Mouse (Mus musculus): Measurements from ENCODE around the gene Bcam. TPM values are rescaled to one million over a fixed set of nuclear protein-coding genes. Genes with fewer than 3 reads are reported as not detected.

Bcam gene
- polyA plus RNA-seq, 1 experiment = 237 TPM

DNA sequence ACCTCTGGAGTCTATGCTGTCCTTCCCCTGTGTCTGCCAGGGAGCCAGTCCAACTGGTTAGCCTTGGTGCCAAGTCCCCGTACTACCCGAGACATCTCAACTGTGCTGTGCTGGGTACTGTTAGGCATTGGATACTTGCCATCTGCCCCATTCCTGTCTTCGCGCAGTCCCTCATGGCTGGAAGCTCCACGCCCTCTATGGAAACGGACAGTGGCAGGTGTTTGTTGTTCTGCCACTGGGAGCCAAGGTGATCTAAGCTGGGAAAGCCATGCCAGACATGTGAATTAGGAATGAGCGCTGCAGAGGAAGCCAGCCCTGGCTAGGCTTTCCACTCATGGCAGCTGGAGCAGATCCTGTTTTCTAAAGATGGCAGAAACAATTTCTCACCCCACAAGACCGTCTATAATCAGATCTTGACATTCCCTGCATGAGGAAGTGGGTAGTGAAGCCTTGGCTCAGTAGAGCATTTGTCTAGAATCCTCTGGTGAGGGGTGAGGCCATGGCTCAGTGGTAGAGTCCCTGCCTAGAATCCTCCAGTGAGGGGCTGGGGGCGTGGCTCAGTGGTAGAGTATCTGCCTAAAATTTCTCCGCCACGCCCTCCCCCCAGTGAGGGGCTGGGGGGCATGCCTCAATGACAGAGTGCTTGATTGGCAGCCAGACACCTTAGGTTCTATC lies 6.4 kb upstream of the Bcam start:
- H3K36me3 ChIP-seq (ENCODE audit: control insufficient read depth, insufficient read depth, low read length) = no peaks in the 10 kb centered on the region
- H3K4me1 ChIP-seq (ENCODE audit: control insufficient read depth, insufficient read depth, low read length) = no peaks in the 10 kb centered on the region
- H3K4me3 ChIP-seq (ENCODE audit: insufficient read depth, low read depth, low read length) = no peak overlapping the region
- DNase-seq = no peak
- no peaks in the 10 kb centered on the region for H3K27me3 ChIP-seq (replicated peaks; ENCODE audit: control insufficient read depth, insufficient read depth, low read length)
- no peak overlapping the region for H3K27ac ChIP-seq (ENCODE audit: insufficient read depth, low read depth, low read length)
- no peak for TF ChIP-seq POLR2A (IDR thresholded peaks at IDR 0.05; ENCODE audit: low read depth, low read length)
- TF ChIP-seq CTCF (conservative IDR thresholded peaks at IDR 0.05; ENCODE audit: insufficient read depth, insufficient read length, low read depth, low read length) = no peak
- 75% methylated on average over 11 of the region's 11 CpGs for WGBS

DNA sequence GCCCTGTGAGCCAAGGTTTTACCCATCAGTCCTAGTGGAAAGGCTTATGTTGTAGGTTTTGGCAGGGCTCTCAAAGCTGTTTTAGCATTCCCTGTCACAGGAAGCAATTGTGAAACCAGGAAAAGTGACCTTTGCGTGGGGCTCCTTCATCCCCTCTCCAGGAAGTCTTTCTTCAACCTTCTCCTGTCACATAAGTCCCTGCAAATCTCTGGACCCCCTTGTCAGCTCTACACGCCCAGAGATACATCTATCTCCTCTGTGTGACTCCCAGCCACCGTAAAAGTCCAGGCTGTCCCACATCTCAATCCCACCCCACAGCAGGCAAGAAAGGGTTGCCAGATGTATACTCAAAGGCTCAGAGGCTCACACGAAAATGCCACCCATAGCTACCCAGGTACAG lies 866 bp upstream of the Bcam start:
- H3K27ac ChIP-seq (ENCODE audit: insufficient read depth, low read depth, low read length) = peak overlapping the region; percentile 2; the same call in 1 of the 2 replicates

DNA sequence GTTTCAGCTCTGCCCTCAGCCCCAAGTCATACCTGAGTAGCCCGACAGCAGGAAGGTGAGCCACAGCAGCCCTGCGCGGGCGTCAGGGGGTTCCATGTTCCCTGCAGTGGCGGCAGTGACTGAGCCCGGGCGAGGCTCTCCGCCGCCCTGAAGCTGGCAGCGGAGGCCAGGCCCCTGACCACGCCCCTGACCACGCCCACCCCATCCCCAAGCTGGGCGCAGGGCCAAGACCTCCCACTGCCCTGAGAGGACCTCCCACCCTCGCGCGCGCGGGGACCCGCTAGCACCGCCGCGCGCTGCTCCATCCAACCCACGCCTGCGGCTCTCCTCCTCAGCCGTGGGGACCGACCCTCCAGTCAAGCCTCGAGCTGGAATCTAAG lies 451 bp downstream of the Bcam start:
- TF ChIP-seq CTCF (conservative IDR thresholded peaks at IDR 0.05; ENCODE audit: insufficient read depth, insufficient read length, low read depth, low read length) = no peak
- TF ChIP-seq POLR2A (IDR thresholded peaks at IDR 0.05; ENCODE audit: low read depth, low read length) = peak; percentile 69
- under 1% methylated on average over 28 of the region's 28 CpGs for WGBS
- Histone ChIP-seq H3K27ac (ENCODE audit: insufficient read depth, low read depth, low read length) (peak overlapping the region; percentile 76), H3K4me1 (ENCODE audit: control insufficient read depth, insufficient read depth, low read length) (peaks cover 7% of the 10 kb centered on the region; the same call in 1 of the 2 replicates), H3K27me3 (replicated peaks; ENCODE audit: control insufficient read depth, insufficient read depth, low read length) (no peaks in the 10 kb centered on the region), H3K4me3 (ENCODE audit: insufficient read depth, low read depth, low read length) (peak overlapping the region; percentile 75), H3K36me3 (ENCODE audit: control insufficient read depth, insufficient read depth, low read length) (no peaks in the 10 kb centered on the region)
- DNase-seq = peak; percentile 94

More for the DNA sequence above, 866 bp upstream of the Bcam start:
- H3K27me3 ChIP-seq (replicated peaks; ENCODE audit: control insufficient read depth, insufficient read depth, low read length) = no peaks in the 10 kb centered on the region
- no peaks in the 10 kb centered on the region for H3K36me3 ChIP-seq (ENCODE audit: control insufficient read depth, insufficient read depth, low read length)
- peaks cover 7% of the 10 kb centered on the region; the same call in 1 of the 2 replicates for H3K4me1 ChIP-seq (ENCODE audit: control insufficient read depth, insufficient read depth, low read length)
- no peak for DNase-seq
- H3K4me3 ChIP-seq (ENCODE audit: insufficient read depth, low read depth, low read length) = no peak overlapping the region
- 72% methylated on average over 4 of the region's 4 CpGs for WGBS
- no peak for TF ChIP-seq POLR2A (IDR thresholded peaks at IDR 0.05; ENCODE audit: low read depth, low read length)
- TF ChIP-seq CTCF (conservative IDR thresholded peaks at IDR 0.05; ENCODE audit: insufficient read depth, insufficient read length, low read depth, low read length) = no peak

DNA sequence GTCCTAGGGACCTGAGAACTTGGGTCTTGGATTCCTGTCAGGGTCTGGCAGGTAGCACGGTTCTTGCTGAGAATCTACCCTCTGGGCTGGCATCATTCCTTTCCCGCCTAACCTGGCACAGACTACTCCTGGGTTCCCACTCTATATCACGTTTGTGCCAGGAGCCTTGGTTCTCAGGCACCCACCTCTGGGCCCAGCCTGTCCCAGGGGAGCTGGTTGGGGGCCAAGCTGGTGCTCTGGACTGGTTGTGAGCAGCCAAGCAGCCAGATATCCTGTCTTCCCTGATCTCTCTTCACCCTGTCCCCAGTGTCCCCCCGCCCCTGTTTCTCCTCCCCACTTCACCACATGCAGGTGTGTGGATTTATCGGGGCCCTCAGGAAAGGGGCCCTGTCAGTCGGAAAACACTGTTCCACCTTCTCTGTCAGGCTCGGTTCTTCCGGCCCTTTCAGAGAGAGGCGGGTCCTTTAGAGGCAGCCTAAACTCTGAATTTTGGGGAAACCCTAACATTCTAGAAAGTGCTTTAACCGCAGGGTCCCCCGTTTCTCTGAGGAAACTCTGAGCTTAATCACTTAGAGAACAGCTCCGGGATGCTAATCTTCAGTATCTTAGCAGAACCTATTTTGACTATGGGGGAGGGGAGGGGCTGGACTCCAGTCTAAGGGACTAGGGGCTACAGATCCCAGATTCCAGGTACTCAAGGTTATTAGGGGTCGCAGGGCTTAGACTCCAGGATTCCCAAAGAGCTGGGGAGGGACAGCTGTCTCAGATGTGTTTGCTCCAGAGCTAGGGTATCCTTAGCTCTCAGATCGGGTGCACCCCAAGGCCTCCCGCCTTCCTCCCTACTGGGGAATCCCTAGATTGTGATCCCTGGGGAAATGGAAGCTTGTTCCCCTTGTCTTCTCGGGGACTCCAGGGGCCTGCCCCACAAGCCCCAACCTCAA lies 1.1 kb downstream of the Bcam start:
- Histone ChIP-seq H3K36me3 (ENCODE audit: control insufficient read depth, insufficient read depth, low read length) (no peaks in the 10 kb centered on the region), H3K27ac (ENCODE audit: insufficient read depth, low read depth, low read length) (peak overlapping the region; percentile 76), H3K4me1 (ENCODE audit: control insufficient read depth, insufficient read depth, low read length) (peaks cover 7% of the 10 kb centered on the region; the same call in 1 of the 2 replicates), H3K27me3 (replicated peaks; ENCODE audit: control insufficient read depth, insufficient read depth, low read length) (no peaks in the 10 kb centered on the region), H3K4me3 (ENCODE audit: insufficient read depth, low read depth, low read length) (peak overlapping the region; percentile 75)
- DNase-seq = no peak
- 16% methylated on average over 16 of the region's 16 CpGs for WGBS
- TF ChIP-seq POLR2A (IDR thresholded peaks at IDR 0.05; ENCODE audit: low read depth, low read length) (no peak), CTCF (conservative IDR thresholded peaks at IDR 0.05; ENCODE audit: insufficient read depth, insufficient read length, low read depth, low read length) (no peak)

DNA sequence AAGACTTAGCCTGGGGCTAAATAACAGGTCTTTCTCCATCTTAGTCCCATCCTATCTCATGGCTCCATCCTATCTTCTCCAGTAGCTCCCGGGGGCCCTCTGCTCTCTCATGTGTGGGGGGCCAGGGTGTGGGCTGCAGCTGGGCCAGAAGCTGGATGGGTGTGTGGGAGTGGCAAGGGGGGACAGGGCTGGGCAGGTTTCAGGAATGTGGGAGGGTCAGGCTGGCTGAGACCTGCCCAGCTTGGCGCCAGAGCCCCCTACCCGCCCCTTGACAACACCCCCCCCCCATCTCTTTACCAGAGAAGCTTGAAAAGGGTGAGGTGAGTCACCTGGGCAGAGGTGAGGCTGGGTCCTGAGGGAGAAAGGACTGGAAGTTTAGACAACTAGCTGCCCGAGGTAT lies 1.8 kb downstream of the Bcam start:
- peak overlapping the region; percentile 75 for H3K4me3 ChIP-seq (ENCODE audit: insufficient read depth, low read depth, low read length)
- H3K36me3 ChIP-seq (ENCODE audit: control insufficient read depth, insufficient read depth, low read length) = no peaks in the 10 kb centered on the region
- peaks cover 7% of the 10 kb centered on the region; the same call in 1 of the 2 replicates for H3K4me1 ChIP-seq (ENCODE audit: control insufficient read depth, insufficient read depth, low read length)
- H3K27me3 ChIP-seq (replicated peaks; ENCODE audit: control insufficient read depth, insufficient read depth, low read length) = no peaks in the 10 kb centered on the region
- TF ChIP-seq POLR2A (IDR thresholded peaks at IDR 0.05; ENCODE audit: low read depth, low read length) (no peak), CTCF (conservative IDR thresholded peaks at IDR 0.05; ENCODE audit: insufficient read depth, insufficient read length, low read depth, low read length) (no peak)
- WGBS = 21% methylated on average over 4 of the region's 4 CpGs
- H3K27ac ChIP-seq (ENCODE audit: insufficient read depth, low read depth, low read length) = peak overlapping the region; percentile 70
- no peak for DNase-seq

DNA sequence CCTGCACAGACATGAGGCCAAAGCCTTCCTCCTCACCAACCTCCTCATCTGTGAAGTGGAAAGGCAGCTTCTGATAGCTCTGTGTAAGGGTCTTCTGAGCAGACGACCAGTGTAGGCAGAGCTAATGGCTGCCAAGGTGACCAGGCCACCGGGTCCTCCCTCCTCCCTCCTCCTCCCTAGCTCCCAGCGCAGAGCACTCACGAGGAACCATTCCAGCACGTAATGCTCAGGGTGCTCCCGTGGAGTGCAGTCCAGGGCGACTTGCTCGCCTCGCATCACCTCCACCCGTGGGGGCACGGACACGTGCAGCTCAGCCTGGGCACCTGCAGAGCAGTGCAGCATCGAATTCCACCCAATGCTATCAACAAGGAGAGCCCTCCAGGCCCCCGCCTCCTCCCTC lies 2.6 kb downstream of the Bcam start:
- DNase-seq = peak; percentile 55
- H3K4me3 ChIP-seq (ENCODE audit: insufficient read depth, low read depth, low read length) = peak overlapping the region; percentile 75
- no peak for TF ChIP-seq CTCF (conservative IDR thresholded peaks at IDR 0.05; ENCODE audit: insufficient read depth, insufficient read length, low read depth, low read length)
- no peak for TF ChIP-seq POLR2A (IDR thresholded peaks at IDR 0.05; ENCODE audit: low read depth, low read length)

DNA sequence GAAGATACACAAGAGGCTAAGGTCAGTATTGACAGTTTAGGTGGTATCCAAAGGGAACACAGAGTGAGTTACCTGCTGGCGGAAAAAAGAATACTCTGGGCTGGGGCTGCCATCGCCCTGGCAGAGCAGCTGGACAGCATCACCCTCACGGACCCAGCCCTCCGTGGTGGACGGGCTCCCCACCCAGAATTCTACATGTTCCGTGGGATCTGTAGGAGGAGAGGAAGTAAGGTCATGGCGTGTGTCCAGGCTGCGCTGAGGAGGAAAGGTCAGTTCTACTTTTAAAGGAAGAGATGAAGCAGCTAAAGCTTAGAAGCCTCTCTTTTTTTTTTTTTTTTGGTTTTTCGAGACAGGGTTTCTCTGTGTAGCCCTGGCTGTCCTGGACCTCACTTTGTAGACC lies 6.2 kb downstream of the Bcam start:
- Histone ChIP-seq H3K4me1 (ENCODE audit: control insufficient read depth, insufficient read depth, low read length) (0 out of 2 replicates have a peak, but pooled peaks cover 3% of the 10 kb centered on the region), H3K27me3 (replicated peaks; ENCODE audit: control insufficient read depth, insufficient read depth, low read length) (no peaks in the 10 kb centered on the region), H3K27ac (ENCODE audit: insufficient read depth, low read depth, low read length) (peak overlapping the region; percentile 43; the same call in 1 of the 2 replicates), H3K4me3 (ENCODE audit: insufficient read depth, low read depth, low read length) (no peak overlapping the region), H3K36me3 (ENCODE audit: control insufficient read depth, insufficient read depth, low read length) (no peaks in the 10 kb centered on the region; the same call in 1 of the 2 replicates)
- 67% methylated on average over 9 of the region's 9 CpGs for WGBS
- TF ChIP-seq CTCF (conservative IDR thresholded peaks at IDR 0.05; ENCODE audit: insufficient read depth, insufficient read length, low read depth, low read length) (no peak), POLR2A (IDR thresholded peaks at IDR 0.05; ENCODE audit: low read depth, low read length) (no peak)
- peak; percentile 39 for DNase-seq

More for the DNA sequence above, 2.6 kb downstream of the Bcam start:
- Histone ChIP-seq H3K36me3 (ENCODE audit: control insufficient read depth, insufficient read depth, low read length) (no peaks in the 10 kb centered on the region), H3K27ac (ENCODE audit: insufficient read depth, low read depth, low read length) (peak overlapping the region; percentile 70), H3K4me1 (ENCODE audit: control insufficient read depth, insufficient read depth, low read length) (peaks cover 7% of the 10 kb centered on the region; the same call in 1 of the 2 replicates), H3K27me3 (replicated peaks; ENCODE audit: control insufficient read depth, insufficient read depth, low read length) (no peaks in the 10 kb centered on the region)
- 47% methylated on average over 14 of the region's 14 CpGs for WGBS
